Mouse (Mus musculus) forebrain, embryonic 10.5 days (tissue): ENCODE measurements at regions not wholly inside any gene's neighbourhood (a gene's known extent, or its start where the extent isn't known, plus 50 kb on each side); places are given as distances from the start of the nearest gene placed in this dataset.

Experiments used
- DNase-seq: peaks from one replicate; pipeline ENCODE4 v3.0.0-alpha.2; 2017; ENCODE audit warnings: low spot score; ENCODE audit errors: extremely low spot score
- H3K27ac ChIP-seq: fragments of 300-500 bp; sonication (generic); 2 replicates; pipeline ENCODE4 v1.5.1; 2016; ENCODE audit warnings: mild to moderate bottlenecking
- H3K27me3 ChIP-seq: fragments of 300-500 bp; sonication (generic); 2 replicates; pipeline ENCODE4 v1.6.1; 2016; ENCODE audit warnings: mild to moderate bottlenecking; ENCODE audit not compliant: poor library complexity, severe bottlenecking
- H3K36me3 ChIP-seq: fragments of 300-500 bp; sonication (generic); replicated peaks from 2 replicates; pipeline ENCODE4 v1.6.1; 2016; ENCODE audit warnings: mild to moderate bottlenecking, moderate library complexity
- H3K4me1 ChIP-seq: fragments of 300-500 bp; sonication (generic); 2 replicates; pipeline ENCODE4 v1.6.1; 2016
- H3K4me3 ChIP-seq: fragments of 300-500 bp; sonication (generic); 2 replicates; pipeline ENCODE4 v1.5.1; 2016; ENCODE audit warnings: mild to moderate bottlenecking, moderate library complexity
- H3K9me3 ChIP-seq: fragments of 300-500 bp; sonication (generic); 2 replicates; pipeline ENCODE4 v1.6.1; 2016; ENCODE audit warnings: mild to moderate bottlenecking, moderate library complexity
- WGBS: fragments of 180-500 bp; shearing (Covaris S2); methylation state at CpG from one replicate; pipeline ENCODE4 v1.1.7; 2016; 5-methylcytosine and 5-hydroxymethylcytosine counted together

DNA sequence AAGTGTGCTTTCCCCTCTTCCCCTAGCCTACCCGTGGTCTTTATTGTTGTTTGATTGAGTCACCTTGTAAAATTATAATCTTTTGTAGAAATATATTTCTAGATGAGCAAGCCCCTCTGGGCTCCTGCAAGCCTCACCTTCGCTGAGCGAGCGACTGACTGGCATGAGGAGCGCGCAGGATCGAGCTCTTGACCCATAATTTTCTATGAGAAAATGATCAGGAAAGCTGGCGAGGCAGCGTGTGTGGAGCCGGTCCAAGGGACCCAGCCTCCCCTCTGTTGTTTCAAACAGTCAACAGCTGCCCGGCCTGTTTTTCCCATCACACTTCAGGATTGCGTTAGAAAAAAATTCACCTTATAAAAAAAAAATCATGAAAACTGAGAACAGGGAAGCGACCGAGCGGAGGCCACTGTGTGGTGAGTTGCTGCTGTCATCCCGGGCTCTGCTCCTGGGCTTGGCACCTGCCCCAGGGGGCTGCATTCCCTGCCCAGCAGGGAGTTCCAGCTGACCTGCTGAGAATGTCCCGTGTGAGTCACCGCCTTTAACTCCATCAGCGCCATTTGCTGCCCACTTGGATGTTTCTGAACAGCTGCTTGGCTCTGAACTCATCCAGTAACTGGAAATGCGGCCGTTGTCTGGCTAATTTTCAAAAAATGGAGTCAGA, 180.5 kb upstream of the Runx1 start:
- DNase-seq = peak; percentile 23
- WGBS = 2% methylated on average over 21 of the region's 21 CpGs
- H3K4me1 ChIP-seq = peaks cover 21% of the 10 kb centered on the region
- H3K9me3 ChIP-seq = no peaks in the 10 kb centered on the region
- H3K27ac ChIP-seq = no peak overlapping the region
- H3K27me3 ChIP-seq = peaks cover 33% of the 10 kb centered on the region
- no peaks in the 10 kb centered on the region for H3K36me3 ChIP-seq
- H3K4me3 ChIP-seq = peak overlapping the region; percentile 37

DNA sequence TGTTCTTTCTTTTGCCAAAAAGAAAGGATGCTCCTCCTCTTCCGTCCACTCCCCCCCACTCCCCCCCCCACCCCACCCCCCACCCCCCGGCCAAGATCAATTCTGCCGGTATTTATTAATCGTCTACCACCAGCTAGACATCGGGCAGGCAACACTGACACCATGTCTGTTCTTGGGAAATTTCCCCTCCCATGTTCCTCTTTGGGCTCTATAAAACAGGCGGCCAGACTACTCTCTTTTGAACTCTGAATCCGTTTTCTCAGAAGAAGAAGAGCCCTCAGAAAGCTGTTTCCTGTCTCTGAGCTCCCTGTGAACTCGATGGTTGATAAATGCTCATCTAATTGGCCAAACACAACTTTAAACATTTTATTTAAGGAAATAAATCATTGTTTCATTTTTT, 179.5 kb upstream of the Runx1 start:
- Histone ChIP-seq H3K9me3 (no peaks in the 10 kb centered on the region), H3K4me1 (peaks cover 21% of the 10 kb centered on the region), H3K4me3 (no peak overlapping the region), H3K27ac (no peak overlapping the region), H3K27me3 (peaks cover 33% of the 10 kb centered on the region), H3K36me3 (no peaks in the 10 kb centered on the region)
- WGBS = 16% methylated on average over 8 of the region's 8 CpGs
- no peak for DNase-seq

DNA sequence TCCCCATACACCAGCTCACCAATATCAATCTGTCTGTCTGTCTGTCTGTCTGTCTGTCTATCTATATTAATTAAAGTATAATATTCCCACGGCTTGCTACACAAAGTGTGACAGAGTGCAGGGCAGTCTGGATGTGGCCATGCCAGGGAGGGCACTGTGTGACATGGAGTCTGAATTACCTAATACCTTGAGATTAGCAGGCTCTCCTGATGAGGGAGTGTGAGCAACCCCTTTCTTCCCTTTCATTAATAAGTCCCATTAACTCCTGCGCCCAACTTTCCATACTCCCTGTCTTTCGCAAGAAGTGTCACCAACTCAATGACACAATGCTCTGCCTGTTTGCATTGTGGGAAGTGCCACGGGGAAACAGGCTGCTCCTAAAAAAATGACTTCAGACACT, 177.9 kb upstream of the Runx1 start:
- H3K27me3 ChIP-seq = peaks cover 33% of the 10 kb centered on the region
- H3K4me3 ChIP-seq = no peak overlapping the region
- H3K36me3 ChIP-seq = no peaks in the 10 kb centered on the region
- 80% methylated on average over 4 of the region's 4 CpGs for WGBS
- no peaks in the 10 kb centered on the region for H3K9me3 ChIP-seq
- peaks cover 21% of the 10 kb centered on the region for H3K4me1 ChIP-seq
- no peak for DNase-seq
- no peak overlapping the region for H3K27ac ChIP-seq

DNA sequence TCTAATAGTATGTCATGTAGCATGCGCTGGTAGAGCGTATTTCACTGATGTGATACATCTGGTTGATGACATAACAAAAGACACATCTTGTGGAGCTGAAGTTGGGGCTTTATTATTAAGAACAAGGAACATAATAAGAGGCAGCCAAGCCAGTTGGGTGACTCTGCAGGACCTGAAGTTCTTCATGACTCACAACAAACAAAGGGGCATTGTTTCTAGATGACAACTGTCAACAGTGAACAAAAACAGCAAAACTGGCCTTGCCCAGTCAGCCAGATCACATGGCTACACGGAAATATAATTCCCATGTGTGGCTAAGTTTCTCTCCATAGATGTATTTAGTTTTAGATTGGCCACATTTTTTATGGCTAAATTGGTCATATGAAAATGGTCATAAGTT, 172.7 kb upstream of the Runx1 start:
- WGBS = 95% methylated on average over 3 of the region's 3 CpGs
- no peaks in the 10 kb centered on the region for H3K9me3 ChIP-seq
- no peak overlapping the region for H3K4me3 ChIP-seq
- no peaks in the 10 kb centered on the region for H3K36me3 ChIP-seq
- no peak for DNase-seq
- H3K27ac ChIP-seq = no peak overlapping the region
- no peaks in the 10 kb centered on the region for H3K4me1 ChIP-seq
- no peaks in the 10 kb centered on the region for H3K27me3 ChIP-seq

DNA sequence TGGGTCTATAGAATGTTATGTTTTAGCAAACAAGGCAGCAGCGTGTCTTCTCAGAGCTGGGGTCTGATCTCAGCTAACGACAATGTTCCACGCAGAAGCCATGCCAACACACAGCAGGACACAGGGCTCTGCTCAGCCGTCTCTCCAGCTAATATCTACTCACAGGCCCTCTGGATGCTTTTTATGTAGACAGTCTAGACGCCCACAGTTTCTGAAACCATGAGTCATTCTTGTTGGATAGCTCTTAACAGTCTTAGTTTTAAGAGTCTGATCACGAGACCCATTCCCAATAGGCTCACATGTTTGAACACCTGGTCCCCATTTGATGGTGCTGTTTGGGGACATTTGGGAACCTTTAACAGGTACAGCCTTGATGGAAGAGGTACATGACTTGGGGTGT, 171.7 kb upstream of the Runx1 start:
- DNase-seq = no peak
- WGBS = 93% methylated on average over 6 of the region's 6 CpGs
- Histone ChIP-seq H3K4me1 (no peaks in the 10 kb centered on the region), H3K4me3 (no peak overlapping the region), H3K9me3 (no peaks in the 10 kb centered on the region), H3K27me3 (no peaks in the 10 kb centered on the region), H3K27ac (no peak overlapping the region), H3K36me3 (no peaks in the 10 kb centered on the region)

DNA sequence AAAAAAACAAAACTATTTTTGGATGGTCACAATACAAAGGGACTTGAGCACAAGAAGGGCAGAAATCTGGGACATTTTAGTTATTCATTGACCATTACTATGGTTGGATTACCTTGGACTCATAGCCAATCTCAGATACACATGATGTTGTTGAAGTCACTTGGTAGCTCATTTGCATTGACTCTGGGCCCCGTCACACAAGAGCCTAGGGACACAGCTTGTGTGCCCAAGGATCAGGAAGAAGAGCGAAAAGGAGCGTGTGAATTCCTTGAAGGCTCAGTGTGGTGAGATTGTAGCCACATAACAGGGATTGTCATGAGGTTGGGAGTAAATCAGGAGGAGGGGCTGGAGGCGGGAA, 170.0 kb upstream of the Runx1 start:
- no peaks in the 10 kb centered on the region for H3K36me3 ChIP-seq
- no peak overlapping the region for H3K4me3 ChIP-seq
- H3K4me1 ChIP-seq = peaks cover 3% of the 10 kb centered on the region; the same call in 1 of the 2 replicates
- WGBS = 87% methylated on average over 4 of the region's 4 CpGs
- DNase-seq = no peak
- H3K27me3 ChIP-seq = no peaks in the 10 kb centered on the region
- H3K27ac ChIP-seq = no peak overlapping the region
- no peaks in the 10 kb centered on the region for H3K9me3 ChIP-seq

DNA sequence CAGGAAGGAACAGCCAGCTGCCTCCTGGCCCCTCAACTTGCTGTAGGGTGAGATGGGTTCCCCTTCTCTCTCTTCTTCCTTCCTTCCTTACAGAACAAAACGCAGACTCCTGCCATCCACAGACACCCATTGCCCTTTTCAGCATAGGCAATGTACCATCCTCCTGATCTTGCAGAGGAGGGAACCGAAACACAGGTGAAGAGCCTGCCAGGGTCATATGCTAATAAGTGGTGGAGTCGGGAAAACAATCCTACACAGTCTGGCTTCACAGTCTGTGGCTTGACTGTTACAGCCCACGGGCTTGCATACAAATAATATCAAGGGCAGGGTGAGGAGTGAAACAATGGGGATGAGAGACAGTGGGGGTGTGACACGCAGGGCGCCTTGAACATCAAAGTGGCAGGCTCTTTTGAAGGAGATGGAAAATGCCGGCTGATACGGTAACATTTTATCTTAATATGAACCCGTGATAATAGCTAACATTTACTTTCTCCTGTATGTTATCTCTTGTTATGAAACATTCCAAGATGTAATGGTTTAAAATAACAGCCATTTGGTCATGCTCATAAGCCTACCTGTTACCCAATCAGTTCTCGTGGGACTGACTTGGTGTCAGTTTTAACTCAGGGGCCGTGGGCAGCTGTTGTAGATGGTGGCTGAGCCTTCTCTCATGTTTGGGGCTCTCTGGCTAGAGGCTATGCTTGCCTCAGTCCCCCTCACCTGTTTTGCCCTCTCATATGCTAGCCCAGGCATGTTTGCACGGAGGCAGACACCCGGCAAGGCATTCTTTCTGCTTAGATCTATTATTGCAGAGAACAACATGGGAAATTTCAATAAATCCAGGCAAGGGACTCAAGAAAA, 169.4 kb upstream of the Runx1 start:
- DNase-seq = no peak
- no peaks in the 10 kb centered on the region for H3K27me3 ChIP-seq
- WGBS = 84% methylated on average over 13 of the region's 13 CpGs
- peaks cover 3% of the 10 kb centered on the region; the same call in 1 of the 2 replicates for H3K4me1 ChIP-seq
- no peak overlapping the region for H3K27ac ChIP-seq
- no peaks in the 10 kb centered on the region for H3K36me3 ChIP-seq
- no peak overlapping the region for H3K4me3 ChIP-seq
- H3K9me3 ChIP-seq = no peaks in the 10 kb centered on the region

DNA sequence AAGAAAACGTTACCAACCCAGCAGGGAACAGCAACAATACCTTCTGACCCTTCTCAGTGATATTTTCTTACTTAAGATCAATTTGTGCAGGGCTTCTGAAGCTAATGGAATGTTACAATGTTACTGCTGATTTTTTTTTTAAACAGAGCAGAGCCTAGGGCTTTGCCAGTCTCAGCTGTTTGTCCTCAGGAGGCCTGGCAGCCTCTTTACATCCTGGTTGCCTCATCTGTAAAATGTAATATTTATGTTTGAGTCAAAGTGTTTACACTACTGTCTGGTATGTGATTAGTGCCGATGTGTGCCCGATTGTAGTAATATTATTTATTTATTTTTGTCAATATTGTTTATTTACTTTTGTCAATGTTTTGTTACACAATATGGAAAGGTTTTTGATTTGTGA, 166.9 kb upstream of the Runx1 start:
- 65% methylated on average over 3 of the region's 3 CpGs for WGBS
- no peaks in the 10 kb centered on the region for H3K27me3 ChIP-seq
- no peak overlapping the region for H3K4me3 ChIP-seq
- H3K27ac ChIP-seq = no peak overlapping the region
- H3K4me1 ChIP-seq = peaks cover 3% of the 10 kb centered on the region; the same call in 1 of the 2 replicates
- DNase-seq = no peak
- no peaks in the 10 kb centered on the region for H3K9me3 ChIP-seq
- no peaks in the 10 kb centered on the region for H3K36me3 ChIP-seq

DNA sequence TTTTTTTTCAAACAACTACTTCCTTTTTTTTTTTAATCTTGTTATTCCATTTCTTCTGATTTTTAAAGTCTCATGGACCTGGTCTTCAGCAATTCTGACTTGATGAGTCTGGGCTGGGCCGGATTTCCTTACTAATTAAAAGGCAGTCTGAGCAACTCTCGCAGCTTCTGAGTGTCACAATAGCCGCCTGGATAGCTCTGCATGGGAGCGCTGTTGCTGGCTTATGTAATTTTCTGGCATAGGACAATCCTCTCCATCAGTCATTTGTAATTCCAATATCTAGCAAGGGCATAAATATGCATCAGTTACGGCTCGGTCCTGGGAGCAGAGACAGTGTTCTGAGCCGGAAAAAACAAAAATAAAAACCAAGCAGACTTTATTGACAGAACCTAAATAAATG, 165.5 kb upstream of the Runx1 start:
- 61% methylated on average over 7 of the region's 7 CpGs for WGBS
- no peak overlapping the region for H3K4me3 ChIP-seq
- no peak for DNase-seq
- H3K27ac ChIP-seq = no peak overlapping the region
- peaks cover 4% of the 10 kb centered on the region; the same call in 1 of the 2 replicates for H3K4me1 ChIP-seq
- H3K27me3 ChIP-seq = no peaks in the 10 kb centered on the region
- no peaks in the 10 kb centered on the region for H3K9me3 ChIP-seq
- H3K36me3 ChIP-seq = no peaks in the 10 kb centered on the region

DNA sequence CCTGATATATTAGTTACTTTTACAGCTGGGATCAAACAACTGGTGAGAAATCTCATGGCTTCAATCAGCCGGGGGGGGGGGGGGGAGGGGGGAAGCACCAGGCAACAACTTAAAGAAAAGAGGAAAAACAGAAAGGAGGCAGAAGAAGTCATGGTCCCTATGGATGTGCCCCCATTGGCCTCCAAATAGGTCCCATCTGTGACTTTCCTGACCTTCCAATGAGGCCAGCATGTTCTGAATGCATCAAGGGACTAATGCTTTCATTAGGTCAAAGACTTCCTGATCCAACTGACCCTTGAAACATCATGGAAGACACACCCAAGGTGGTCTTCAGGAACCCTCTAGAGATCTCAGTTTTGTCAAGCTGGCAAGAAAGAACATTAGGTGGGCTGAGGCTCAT, 162.5 kb upstream of the Runx1 start:
- DNase-seq = no peak
- H3K9me3 ChIP-seq = no peaks in the 10 kb centered on the region
- no peaks in the 10 kb centered on the region for H3K27me3 ChIP-seq
- H3K36me3 ChIP-seq = no peaks in the 10 kb centered on the region
- H3K4me3 ChIP-seq = no peak overlapping the region
- H3K4me1 ChIP-seq = peaks cover 14% of the 10 kb centered on the region
- H3K27ac ChIP-seq = no peak overlapping the region
- WGBS = no CpG with 5 or more reads among the region's 1 CpGs

DNA sequence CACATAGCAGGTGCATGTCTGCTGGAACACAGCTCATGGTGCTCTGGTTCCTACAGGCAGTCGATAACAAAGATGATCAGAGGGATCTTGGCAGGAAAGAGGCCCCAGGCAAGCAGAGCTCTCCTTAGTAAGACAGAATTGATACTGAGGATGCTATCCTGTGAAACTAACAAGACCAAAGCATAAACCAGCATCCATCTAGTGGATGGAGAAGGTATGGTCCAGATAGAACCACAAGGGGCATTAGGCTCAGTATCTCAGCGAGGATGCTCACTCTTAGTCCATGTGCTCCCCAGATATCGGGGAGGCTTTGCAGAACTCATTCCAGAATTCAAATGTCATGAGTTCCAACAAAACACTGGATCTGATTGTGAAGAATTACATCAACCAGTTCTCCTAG, 162.1 kb upstream of the Runx1 start:
- DNase-seq = no peak
- H3K27ac ChIP-seq = no peak overlapping the region
- H3K4me1 ChIP-seq = peaks cover 14% of the 10 kb centered on the region
- WGBS = 75% methylated on average over 3 of the region's 3 CpGs
- no peaks in the 10 kb centered on the region for H3K36me3 ChIP-seq
- no peak overlapping the region for H3K4me3 ChIP-seq
- H3K9me3 ChIP-seq = no peaks in the 10 kb centered on the region
- no peaks in the 10 kb centered on the region for H3K27me3 ChIP-seq

DNA sequence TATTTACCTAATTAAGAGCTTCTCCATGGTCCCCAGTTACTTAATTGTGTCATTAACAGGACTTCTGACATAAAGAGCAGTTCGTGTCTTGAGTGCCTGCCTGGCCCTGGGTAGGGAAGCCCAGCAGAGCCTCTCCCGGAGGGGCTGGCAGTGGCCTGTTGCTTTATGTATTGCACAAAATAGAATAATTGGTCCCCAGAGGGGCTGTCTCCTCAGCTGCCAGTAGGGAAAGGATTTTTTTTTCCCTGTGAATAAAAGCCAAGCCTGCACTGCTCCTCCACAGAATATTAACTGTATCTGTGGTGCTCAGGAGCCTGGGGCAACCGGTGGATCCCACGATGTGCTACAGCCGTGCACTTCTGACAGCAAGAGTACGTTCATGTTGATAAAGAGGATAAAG, 159.8 kb upstream of the Runx1 start:
- 66% methylated on average over 6 of the region's 6 CpGs for WGBS
- Histone ChIP-seq H3K4me1 (peaks cover 11% of the 10 kb centered on the region), H3K4me3 (no peak overlapping the region), H3K9me3 (no peaks in the 10 kb centered on the region), H3K36me3 (no peaks in the 10 kb centered on the region), H3K27ac (no peak overlapping the region), H3K27me3 (no peaks in the 10 kb centered on the region)
- DNase-seq = no peak

DNA sequence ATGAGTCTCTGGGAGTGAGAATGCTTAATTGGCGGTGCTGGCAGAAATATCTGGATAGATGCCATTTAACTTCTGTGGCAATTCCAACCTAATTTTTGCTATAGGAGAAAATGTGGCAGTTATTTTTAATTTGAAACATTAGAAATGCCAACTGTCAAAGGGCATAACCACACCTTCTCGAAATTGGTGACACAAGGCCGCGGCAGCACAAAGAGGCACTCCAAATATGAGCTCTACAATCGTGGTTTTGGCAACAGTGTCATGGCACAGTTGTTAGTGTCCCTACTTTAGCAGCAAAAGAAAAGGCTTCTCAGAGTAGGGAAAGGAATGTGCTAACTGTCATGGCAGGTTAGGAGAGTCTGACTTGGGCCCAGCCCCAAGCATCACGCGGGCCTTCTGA, 157.0 kb upstream of the Runx1 start:
- H3K36me3 ChIP-seq = no peaks in the 10 kb centered on the region
- H3K27ac ChIP-seq = no peak overlapping the region
- 89% methylated on average over 7 of the region's 7 CpGs for WGBS

More for the DNA sequence above, 157.0 kb upstream of the Runx1 start:
- H3K9me3 ChIP-seq = no peaks in the 10 kb centered on the region
- no peaks in the 10 kb centered on the region for H3K27me3 ChIP-seq
- DNase-seq = no peak
- peaks cover 11% of the 10 kb centered on the region for H3K4me1 ChIP-seq
- H3K4me3 ChIP-seq = no peak overlapping the region
